Mouse (Mus musculus) ES-Bruce4 (cell line): ENCODE measurements around the gene Slc2a13.

ENCODE experiments used
- CTCF ChIP-seq: IDR thresholded peaks from one replicate; pipeline ENCODE4 v1.8.1; 2011; ENCODE audit warnings: low read depth, low read length
- POLR2A ChIP-seq: IDR thresholded peaks from one replicate; pipeline ENCODE4 v1.8.1; 2011; ENCODE audit warnings: low read length; ENCODE audit not compliant: insufficient read depth

DNA sequence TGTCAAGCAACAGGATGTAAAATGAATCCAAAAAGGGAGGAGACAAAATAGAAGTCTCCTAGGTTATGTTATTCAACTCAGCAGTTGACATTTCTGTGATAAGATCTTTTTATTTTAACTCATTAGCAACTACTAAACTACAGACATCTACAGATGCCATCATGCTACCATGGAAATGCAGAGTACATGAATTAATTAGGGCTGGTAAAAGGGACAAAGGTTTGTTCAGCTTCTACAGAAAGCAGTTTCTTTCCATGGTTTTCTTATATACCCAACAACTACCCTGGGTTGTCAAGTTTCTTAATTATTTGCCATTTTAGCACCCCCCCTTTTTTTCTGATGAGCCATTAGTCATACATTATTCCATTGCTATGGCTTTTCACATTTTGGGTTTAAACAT lies 34.6 kb downstream of the Slc2a13 start:
- TF ChIP-seq CTCF (no peak), POLR2A (no peak)
